Mouse (Mus musculus) B cell, adult 2 months (primary cell): ENCODE measurements around the gene Tpsb2.

ENCODE experiments used
- DNase-seq, 2 experiments: peaks; one replicate each; pipeline ENCODE4 v3.0.0; 2022

Gene Tpsb2

GRCm38 (mm10) chr17:25407352-25407751 is 41.2 kb downstream of the Tpsb2 start:
- DNase-seq, result no peak

DNA sequence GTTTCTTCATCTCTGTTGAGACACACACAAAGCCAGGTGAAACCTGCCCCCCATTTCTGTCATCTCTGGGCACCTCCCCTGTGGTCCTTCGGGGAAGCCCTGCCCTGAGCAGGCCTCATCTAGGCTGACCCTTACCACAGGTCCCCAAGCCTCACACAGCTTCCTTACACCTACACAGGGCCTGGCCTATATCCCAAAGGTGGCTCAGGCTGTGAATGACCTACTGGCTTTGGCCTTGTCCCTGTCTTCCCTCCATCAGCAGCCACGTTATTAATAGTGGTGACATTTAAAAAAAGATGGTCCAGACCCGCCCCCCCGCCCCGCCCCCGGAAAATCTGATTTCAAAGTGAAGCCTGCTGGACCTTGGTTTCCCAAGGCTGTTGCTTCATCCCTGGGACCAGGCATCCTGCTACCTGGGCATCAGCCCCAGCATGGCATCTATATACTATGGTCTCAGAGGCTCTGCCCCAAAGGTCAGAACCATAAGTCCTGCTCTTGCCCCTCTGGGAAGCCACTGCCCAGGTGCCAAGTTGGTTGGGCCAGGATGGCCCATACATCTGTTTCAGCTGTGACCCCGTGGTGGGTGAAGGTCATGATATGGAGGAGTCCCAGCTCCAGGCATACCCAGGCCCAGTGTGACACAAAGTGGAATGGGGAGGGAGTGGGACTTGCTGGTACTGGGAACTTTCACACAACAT is 42.3 kb downstream of the Tpsb2 start:
- DNase-seq, result no peak

GRCm38 (mm10) chr17:25409621-25410020 is 43.5 kb downstream of the Tpsb2 start:
- DNase-seq, result no peak

DNA sequence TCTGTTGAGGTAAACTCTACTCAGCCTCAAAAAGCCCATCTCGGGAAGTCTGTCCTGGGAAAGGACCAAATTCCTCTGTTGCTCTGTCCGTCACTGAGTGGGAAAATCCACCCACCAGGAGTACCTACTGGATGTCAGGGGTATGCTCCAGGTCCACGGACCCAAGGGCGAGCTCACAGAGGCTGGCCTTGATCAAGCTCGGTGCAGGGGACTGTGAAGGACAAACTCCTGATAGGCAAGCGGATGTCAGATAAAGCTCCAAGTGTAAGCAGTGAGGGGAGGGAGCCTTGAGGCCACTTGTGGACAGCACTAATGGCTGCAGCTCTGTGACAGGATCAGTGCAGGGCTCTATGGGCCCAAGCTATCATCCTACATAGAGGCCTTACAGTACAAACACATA is 44.1 kb downstream of the Tpsb2 start:
- no peak for DNase-seq

DNA sequence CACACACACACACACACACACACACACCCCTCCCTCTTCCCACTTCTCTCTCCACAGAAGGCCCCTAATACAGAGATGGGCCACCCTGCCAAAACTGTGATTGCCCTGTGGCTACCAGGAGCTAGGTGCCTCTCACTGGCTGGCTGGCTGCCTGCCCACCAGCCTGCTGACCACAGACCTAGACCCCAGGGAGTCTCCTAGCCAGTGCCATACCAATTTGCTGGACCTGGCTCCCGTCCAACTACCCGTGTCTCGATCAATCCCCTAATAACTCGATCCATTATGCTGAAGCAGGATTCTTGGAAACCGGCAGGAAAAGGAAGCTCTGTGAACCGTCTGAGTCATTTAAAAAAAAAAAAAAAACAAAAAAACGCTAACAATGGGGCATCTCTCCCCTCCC is 44.7 kb downstream of the Tpsb2 start:
- DNase-seq, result no peak

- no peak for DNase-seq
Observed at GRCm38 (mm10) chr17:25411251-25411650, 45.1 kb downstream of the Tpsb2 start.

DNA sequence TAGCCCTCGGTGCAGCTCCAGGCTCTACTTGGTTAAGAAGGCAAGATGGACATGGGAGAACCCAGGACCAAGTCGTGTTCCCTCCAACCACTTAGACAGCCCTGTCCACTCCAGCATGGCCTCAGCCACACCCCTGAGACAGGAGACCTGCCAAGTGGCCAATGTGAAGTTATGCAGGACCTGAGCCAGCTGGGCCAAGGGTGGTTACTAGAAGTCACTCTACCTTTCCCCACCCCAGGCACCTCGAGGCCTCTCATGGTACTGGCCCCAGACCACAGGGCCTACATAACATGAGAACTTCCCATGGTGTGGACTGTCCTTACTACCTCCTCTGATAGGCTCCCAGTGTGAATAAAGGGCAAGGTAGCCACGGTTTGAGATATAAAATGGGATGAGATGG is 48.1 kb downstream of the Tpsb2 start:
- DNase-seq, result no peak

- no peak for DNase-seq
Observed at GRCm38 (mm10) chr17:25414917-25415316, 48.8 kb downstream of the Tpsb2 start.

GRCm38 (mm10) chr17:25415421-25415913 is 49.4 kb downstream of the Tpsb2 start:
- DNase-seq, result no peak

DNA sequence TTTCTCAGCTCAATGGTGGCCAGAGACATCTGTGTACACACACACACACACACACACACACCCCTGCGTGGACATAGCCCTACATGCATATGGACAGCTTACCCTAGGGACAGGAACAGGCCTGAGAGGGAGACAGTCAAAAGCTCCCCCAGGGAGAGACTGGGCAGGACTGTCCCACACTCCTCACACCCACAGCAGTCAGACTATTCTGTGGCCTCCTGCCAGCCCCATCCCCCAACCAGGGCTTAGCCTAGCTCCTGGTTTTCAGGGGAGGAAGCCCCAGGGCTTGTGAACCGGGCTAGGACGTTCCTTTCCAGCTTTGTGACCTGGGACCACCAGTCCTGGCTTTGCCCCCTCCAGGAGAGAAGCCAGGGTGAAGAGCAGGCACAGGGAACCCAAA is 50.1 kb downstream of the Tpsb2 start:
- no peak for DNase-seq

- no peak for DNase-seq
Observed at GRCm38 (mm10) chr17:25417990-25418389, 51.9 kb downstream of the Tpsb2 start.
